Mouse (Mus musculus) splenic B cell, adult 2 months (primary cell): Measurements from ENCODE around the gene Arsb.

Experiments used
- DNase-seq: peaks from one replicate; pipeline ENCODE4 v3.0.0-alpha.2; 2011; ENCODE audit warnings: low read depth, low spot score
- H3K27me3 ChIP-seq: 2 replicates; pipeline ENCODE4 v1.6.1; 2012; ENCODE audit warnings: mild to moderate bottlenecking, low read length, moderate library complexity, mixed read lengths; ENCODE audit not compliant: control insufficient read depth, poor library complexity, insufficient read depth, severe bottlenecking
- H3K36me3 ChIP-seq: 2 replicates; pipeline ENCODE4 v1.6.1; 2012; ENCODE audit warnings: mild to moderate bottlenecking, low read length, moderate library complexity, mixed read lengths; ENCODE audit not compliant: control insufficient read depth, poor library complexity, insufficient read depth, severe bottlenecking

Arsb gene

GRCm38 (mm10) chr13:93930561-93931340 is 159.3 kb downstream of the Arsb start:
- no peak for DNase-seq
- H3K36me3 ChIP-seq = no peaks in the 10 kb centered on the region
- no peaks in the 10 kb centered on the region for H3K27me3 ChIP-seq

- DNase-seq = no peak
- Histone ChIP-seq H3K27me3 (no peaks in the 10 kb centered on the region), H3K36me3 (no peaks in the 10 kb centered on the region)
Measured at GRCm38 (mm10) chr13:93936455-93936854, 165.0 kb downstream of the Arsb start.

- H3K27me3 ChIP-seq = no peaks in the 10 kb centered on the region
- no peaks in the 10 kb centered on the region for H3K36me3 ChIP-seq
- DNase-seq = no peak
Measured at GRCm38 (mm10) chr13:93938118-93938517, 166.7 kb downstream of the Arsb start.

- Histone ChIP-seq H3K27me3 (no peaks in the 10 kb centered on the region), H3K36me3 (no peaks in the 10 kb centered on the region)
- DNase-seq = no peak
Measured at GRCm38 (mm10) chr13:93939363-93940127, 168.1 kb downstream of the Arsb start.

- no peak for DNase-seq
- Histone ChIP-seq H3K27me3 (no peaks in the 10 kb centered on the region), H3K36me3 (no peaks in the 10 kb centered on the region)
Measured at GRCm38 (mm10) chr13:93940742-93941531, 169.5 kb downstream of the Arsb start.

GRCm38 (mm10) chr13:93950996-93951395 is 179.6 kb downstream of the Arsb start:
- Histone ChIP-seq H3K36me3 (no peaks in the 10 kb centered on the region), H3K27me3 (no peaks in the 10 kb centered on the region)
- no peak for DNase-seq

- Histone ChIP-seq H3K27me3 (no peaks in the 10 kb centered on the region), H3K36me3 (no peaks in the 10 kb centered on the region)
- DNase-seq = no peak
Measured at GRCm38 (mm10) chr13:93951555-93951954, 180.1 kb downstream of the Arsb start.

GRCm38 (mm10) chr13:93952466-93952865 is 181.0 kb downstream of the Arsb start:
- Histone ChIP-seq H3K27me3 (no peaks in the 10 kb centered on the region), H3K36me3 (no peaks in the 10 kb centered on the region)
- DNase-seq = no peak

GRCm38 (mm10) chr13:93957907-93958306 is 186.5 kb downstream of the Arsb start:
- DNase-seq = no peak
- Histone ChIP-seq H3K27me3 (no peaks in the 10 kb centered on the region), H3K36me3 (no peaks in the 10 kb centered on the region)

GRCm38 (mm10) chr13:93966271-93966670 is 194.8 kb downstream of the Arsb start:
- Histone ChIP-seq H3K36me3 (no peaks in the 10 kb centered on the region), H3K27me3 (no peaks in the 10 kb centered on the region)
- no peak for DNase-seq

- DNase-seq = no peak
- H3K36me3 ChIP-seq = no peaks in the 10 kb centered on the region
- no peaks in the 10 kb centered on the region for H3K27me3 ChIP-seq
Measured at GRCm38 (mm10) chr13:93967138-93967537, 195.7 kb downstream of the Arsb start.

- DNase-seq = no peak
- H3K36me3 ChIP-seq = no peaks in the 10 kb centered on the region
- no peaks in the 10 kb centered on the region for H3K27me3 ChIP-seq
Measured at GRCm38 (mm10) chr13:93970115-93970514, 198.7 kb downstream of the Arsb start.

GRCm38 (mm10) chr13:93972423-93972822 is 201.0 kb downstream of the Arsb start:
- DNase-seq = no peak
- Histone ChIP-seq H3K27me3 (no peaks in the 10 kb centered on the region), H3K36me3 (no peaks in the 10 kb centered on the region)

- no peak for DNase-seq
- Histone ChIP-seq H3K36me3 (no peaks in the 10 kb centered on the region), H3K27me3 (no peaks in the 10 kb centered on the region)
Measured at GRCm38 (mm10) chr13:93975668-93976067, 204.2 kb downstream of the Arsb start.
